Mouse (Mus musculus): ENCODE measurements around the gene Ednra.
"Not testable (repeated sequence)": the region's sequence is repeated elsewhere in the genome, so short reads cannot be mapped to it uniquely, and the experiment has no call there.

Ednra gene

DNA sequence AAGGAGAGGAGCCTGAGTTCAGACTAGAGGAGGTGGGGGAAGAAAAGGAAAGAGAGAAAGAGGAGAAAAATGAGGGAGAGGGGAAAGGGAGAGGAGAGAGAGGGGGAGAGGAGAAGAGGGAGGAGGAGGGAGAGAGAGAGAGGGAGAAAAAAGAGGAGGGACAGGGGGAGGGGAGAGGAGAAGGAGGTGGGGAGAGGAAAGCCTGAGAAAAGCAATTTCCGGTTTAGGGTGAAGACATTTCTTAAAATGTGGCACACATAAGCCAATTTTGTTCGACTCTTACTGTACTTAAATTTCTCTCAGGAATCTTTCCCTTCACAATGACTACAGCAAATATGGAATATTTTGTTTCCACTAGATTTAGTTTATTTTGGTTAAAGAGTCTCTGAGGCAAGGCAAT, 5.3 kb downstream of the Ednra start:
- DNase-seq (ENCODE audit: low read depth, low spot score), result no peak

DNA sequence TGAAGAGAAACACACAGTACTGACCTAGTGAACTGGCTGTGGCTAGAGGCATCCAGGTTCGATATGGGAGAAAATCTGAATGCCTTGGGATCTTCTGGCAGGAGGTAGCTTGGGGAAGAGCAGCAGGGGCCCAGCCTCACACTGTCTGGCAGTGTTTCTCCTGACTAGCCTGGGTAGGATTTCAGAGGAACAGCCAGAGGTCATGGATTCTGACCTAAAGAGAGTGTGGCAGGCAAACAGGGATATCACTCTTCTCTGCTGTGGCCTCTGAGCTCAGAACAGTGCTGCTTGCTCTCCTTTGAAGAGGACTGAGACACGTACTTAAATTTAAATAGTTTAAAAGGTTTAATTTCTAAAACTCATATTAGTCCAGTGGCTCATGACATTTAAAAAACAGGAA, 7.2 kb downstream of the Ednra start:
- DNase-seq (ENCODE audit: low read depth, low spot score), result no peak

DNA sequence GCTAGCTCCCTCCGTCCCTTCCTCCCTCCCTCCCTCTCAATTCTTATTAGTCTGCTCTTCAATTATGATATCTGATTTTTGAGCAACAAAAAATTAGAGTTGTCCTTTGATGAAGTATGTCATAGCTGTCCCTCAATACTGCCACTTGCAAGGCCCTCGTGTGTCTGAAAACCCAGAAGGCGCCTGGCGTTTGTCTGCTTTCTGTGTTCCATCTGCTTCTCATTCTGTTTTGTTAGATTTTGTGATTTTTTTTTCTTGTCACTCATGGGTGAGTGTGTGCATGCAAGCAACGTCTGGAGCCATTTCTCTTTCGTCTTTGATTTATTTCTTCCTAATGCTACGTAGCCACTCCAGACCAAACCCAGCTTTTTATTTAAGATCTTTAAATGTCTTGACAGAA, 9.8 kb downstream of the Ednra start:
- no peak for DNase-seq (ENCODE audit: low read depth, low spot score)

DNA sequence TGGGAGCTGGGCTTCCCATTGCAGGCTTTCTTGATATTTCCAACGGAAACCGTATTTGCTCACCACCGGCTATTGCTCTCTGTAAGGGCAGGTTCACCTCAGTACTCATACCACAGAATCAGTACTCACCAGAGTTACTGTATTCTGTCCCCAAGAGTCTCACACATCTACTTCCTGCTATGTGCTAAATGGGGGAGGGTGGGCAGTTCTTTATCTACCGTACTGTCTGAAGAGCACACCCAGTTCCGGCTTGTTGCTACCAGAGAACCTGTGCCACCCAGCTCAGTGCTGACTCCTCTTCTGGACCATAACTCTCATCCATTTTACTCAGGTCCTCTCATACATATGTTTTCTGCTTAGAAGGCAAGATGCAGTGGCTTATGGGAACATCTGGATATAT, 10.6 kb downstream of the Ednra start:
- DNase-seq (ENCODE audit: low read depth, low spot score), result no peak

- DNase-seq (ENCODE audit: low read depth, low spot score), result no peak
Observed at GRCm38 (mm10) chr8:77704768-77705167, 19.5 kb downstream of the Ednra start.

- DNase-seq (ENCODE audit: low read depth, low spot score), result no peak
Observed at GRCm38 (mm10) chr8:77698028-77698427, 26.2 kb downstream of the Ednra start.

- DNase-seq (ENCODE audit: low read depth, low spot score), result no peak
Observed at GRCm38 (mm10) chr8:77696182-77696581, 28.1 kb downstream of the Ednra start.

DNA sequence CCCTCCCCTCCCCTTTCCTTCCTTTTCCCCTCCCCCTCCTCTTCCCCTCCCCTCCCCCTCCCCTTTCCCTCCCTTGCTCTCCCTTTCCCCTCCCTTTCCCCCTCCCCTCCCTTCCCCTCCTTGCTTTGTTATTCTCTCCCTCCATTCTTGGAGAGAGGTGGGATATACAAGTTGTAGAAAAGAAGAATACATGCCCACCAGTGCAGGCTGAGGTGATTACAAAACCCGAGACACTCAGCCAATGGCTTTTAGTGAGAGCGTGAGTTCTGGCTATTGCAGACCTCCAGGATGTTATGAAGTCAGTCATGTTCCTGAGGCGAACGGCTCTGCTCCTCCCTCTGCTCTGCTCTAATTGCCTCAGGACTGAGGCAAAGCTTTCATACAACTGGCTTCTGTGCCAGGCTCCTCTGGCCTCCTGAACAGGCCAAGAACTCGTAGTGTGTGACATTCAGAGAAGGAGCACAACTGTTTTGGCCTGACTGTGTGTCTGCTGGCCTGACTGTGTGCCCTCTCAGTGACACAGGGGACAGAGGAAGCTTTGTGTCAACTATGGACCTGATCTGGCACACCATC, 28.7 kb downstream of the Ednra start:
- DNase-seq (ENCODE audit: low read depth, low spot score), result no peak

DNA sequence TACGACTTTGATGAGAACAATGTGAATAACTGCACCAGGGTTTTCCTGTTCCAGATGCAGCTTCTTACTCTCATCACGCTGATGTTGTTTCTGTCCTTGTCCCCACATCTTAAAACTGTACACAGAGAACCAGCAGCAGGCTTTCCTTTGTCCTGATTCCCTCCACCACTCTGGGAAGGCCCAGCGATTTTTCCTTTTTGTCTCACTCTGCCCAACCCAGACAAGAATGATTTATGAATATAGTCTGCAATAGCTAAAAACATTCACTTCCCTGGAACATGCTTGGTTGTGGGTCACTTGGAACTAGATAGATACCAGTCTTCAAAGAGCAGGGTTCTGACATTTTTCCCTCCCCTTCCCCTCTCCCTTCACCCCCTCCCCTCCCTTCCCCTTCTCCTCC, 29.2 kb downstream of the Ednra start:
- DNase-seq (ENCODE audit: low read depth, low spot score), result no peak

- no peak for DNase-seq (ENCODE audit: low read depth, low spot score)
Observed at GRCm38 (mm10) chr8:77694588-77694987, 29.7 kb downstream of the Ednra start.

DNA sequence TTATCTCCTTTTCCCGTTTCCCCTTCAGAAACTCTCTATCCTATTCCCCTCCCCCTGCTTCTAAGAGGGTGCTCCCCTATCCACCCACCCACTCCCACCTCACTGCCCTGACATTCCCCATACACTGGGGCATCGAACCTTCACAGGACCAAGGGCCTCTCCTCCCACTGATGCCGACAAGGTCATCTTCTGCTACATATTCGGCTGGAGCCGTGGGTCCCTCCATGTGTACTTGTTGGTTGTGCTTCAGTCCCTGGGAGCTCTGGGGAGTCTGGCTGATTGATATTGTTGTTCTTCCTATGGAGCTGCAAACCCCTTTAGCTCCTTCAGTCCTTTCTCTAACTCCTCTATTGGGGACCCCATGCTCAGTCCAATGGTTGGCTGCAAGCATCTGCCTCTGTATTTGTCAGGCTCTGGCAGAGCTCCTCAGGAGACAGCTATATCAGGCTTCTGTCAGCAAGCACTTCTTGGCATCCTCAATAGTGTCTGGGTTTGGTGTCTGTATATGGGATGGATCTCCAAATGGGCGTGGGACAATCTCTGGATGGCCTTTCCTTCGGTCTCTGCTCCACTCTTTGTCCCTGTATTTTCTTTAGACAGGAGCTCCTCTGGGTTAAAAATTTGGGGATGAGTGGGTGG, 34.7 kb downstream of the Ednra start:
- DNase-seq (ENCODE audit: low read depth, low spot score), result not testable (repeated sequence)

DNA sequence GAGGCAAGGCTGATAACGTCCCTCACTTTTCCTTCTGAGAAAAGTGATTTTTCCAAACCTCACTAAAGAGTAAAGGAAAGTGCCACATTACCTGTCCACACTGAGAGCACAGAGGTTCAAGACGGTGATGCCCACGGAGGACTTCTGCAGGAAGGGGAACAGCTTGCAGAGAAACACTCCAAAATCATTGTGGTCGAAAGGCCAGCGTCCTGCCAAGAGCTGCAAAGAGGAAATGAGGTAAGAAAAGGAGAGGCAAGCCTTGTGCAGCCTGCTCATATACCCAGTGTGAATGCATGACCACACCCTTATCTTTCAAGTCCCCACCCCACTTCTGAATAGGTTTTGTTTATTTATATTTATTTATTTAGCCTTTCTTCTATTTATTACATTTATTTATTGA, 35.3 kb downstream of the Ednra start:
- DNase-seq (ENCODE audit: low read depth, low spot score), result no peak

GRCm38 (mm10) chr8:77684372-77684771, 39.9 kb downstream of the Ednra start:
- DNase-seq (ENCODE audit: low read depth, low spot score), result no peak

DNA sequence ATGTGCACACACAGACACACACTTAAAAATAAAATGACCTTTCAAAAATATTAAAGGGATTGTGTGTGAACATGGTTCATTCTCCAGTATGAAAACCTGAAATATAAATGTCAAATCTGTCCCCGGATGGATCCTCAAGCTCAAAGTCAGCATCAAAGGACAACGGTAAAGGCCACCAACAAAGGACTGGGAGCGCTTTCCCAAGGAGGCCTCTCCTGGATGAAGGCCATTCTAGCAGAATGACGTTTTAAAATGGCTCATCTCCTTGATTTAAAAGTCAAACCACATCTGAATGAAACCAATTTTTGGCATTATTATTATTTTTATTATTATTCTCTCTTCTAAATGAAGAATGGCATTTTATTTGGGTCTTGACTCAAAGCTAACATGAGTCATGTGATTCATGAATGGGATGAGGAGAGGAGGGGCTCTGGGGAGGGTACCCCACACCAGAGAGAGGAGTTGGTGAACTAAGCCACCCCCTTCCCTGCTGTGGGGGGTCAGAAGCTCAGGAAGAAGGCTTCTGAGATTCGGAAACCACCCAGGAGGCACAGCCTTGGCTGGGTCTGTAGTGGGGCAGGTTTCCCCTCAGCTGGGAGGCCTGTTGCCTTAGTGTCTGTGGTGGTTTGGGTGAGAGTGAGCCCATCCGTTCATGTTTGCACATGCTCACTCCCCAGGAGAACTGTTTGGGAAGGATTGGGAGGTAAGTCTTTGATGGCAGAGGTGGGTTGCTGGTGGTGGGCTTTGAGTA, 40.7 kb downstream of the Ednra start:
- DNase-seq (ENCODE audit: low read depth, low spot score), result no peak

GRCm38 (mm10) chr8:77682008-77682934, 42.0 kb downstream of the Ednra start:
- DNase-seq (ENCODE audit: low read depth, low spot score), result no peak

GRCm38 (mm10) chr8:77672036-77672435, 52.2 kb downstream of the Ednra start:
- DNase-seq (ENCODE audit: low read depth, low spot score), result no peak

- no peak for DNase-seq (ENCODE audit: low read depth, low spot score)
Observed at GRCm38 (mm10) chr8:77670612-77671363, 53.5 kb downstream of the Ednra start.

- no peak for DNase-seq (ENCODE audit: low read depth, low spot score)
Observed at GRCm38 (mm10) chr8:77667916-77668315, 56.3 kb downstream of the Ednra start.

DNA sequence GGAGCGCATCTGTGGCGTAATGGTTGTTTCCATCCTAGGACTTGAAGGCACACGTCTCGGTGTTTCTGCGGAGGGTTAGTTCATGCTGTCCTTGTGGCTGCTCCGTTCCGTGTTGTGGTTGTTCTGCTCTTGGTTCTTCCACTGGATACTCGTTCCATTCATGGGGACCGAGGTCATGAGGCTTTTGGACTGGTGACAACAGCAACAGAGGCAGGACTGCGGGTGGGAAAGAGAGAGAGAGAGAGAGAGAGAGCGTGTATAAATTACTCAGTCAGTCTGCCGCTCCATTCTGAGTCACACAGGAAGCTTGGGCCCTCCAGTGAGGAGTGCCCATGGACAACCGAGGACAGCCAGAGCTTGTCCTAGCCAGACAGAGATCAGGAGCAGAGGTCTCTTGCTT, 59.4 kb downstream of the Ednra start:
- DNase-seq (ENCODE audit: low read depth, low spot score), result no peak

DNA sequence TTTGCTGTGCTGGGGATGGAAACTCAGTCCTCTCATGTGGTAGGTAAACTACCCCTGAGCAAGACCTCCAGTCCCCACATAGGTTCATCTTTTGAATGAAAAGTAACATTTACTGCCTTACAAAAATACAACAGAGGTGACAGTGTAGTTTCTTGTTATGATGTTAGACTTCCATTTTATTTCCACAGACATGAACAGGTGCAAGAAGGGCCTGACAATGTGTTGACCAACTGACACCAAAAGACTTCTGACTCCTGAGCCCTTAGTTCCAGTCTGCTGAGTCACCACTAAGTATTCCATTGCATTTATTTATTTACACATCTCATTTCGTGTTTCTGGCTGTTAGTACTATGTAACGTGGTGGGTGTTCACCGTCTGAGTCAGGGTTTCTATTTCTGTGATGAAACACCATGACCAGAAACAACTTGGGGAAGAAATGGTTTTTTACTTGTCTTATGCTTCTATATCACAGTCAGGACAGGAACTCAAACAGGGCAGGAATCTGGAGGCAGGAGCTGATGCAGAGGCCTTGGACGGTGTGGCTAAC, 64.7 kb downstream of the Ednra start:
- DNase-seq (ENCODE audit: low read depth, low spot score), result no peak

- DNase-seq (ENCODE audit: low read depth, low spot score), result no peak
Observed at GRCm38 (mm10) chr8:77658356-77658755, 65.9 kb downstream of the Ednra start.
